Comparison of ENCODE assay signal across 14 mouse cellular contexts in genomic region chr8:87914247-87914967, GRCm38 (mm10). TPM values are rescaled to one million over a fixed set of nuclear protein-coding genes. Genes with fewer than 3 reads are reported as not detected.
A peak's percentile ranks its signal among the peaks of the same experiment; 100 is the strongest.
DNase-seq lines count a peak whose midpoint lies in the region; ATAC-seq and TF ChIP-seq lines count a peak whose summit lies in the region.
"Had no signal": no experiment of that assay in that cellular context is flagged by ENCODE, and none has a peak within 500 bp of the region (broad histone marks: within the 10 kb centered on the region; RNA-seq: fewer than 3 reads in every experiment).

No protein-coding gene starts in this region.

- H3K27ac ChIP-seq in heart, embryonic 12.5 days (ENCODE audit: poor library complexity, severe bottlenecking) = no peak overlapping the region
- H3K27ac ChIP-seq in limb, embryonic 13.5 days = peak overlapping the region; percentile 39; the same call in 1 of the 2 replicates
- H3K27ac ChIP-seq in limb, embryonic 10.5 days = no peak overlapping the region
- peak overlapping the region; percentile 39 for H3K27ac ChIP-seq in testis, adult 2 months (ENCODE audit: control insufficient read depth, insufficient read depth, low read depth, low read length)
- peak overlapping the region; percentile 18; the same call in 1 of the 2 replicates for H3K27ac ChIP-seq in stomach, postnatal 0 days (replicated peaks)

- peaks cover 42% of the 10 kb centered on the region for H3K4me1 ChIP-seq in heart, embryonic 12.5 days (replicated peaks)
- peaks cover 95% of the 10 kb centered on the region for H3K4me1 ChIP-seq in limb, embryonic 13.5 days
- peaks cover 86% of the 10 kb centered on the region for H3K4me1 ChIP-seq in limb, embryonic 10.5 days
- H3K4me1 ChIP-seq in testis, adult 2 months (ENCODE audit: control insufficient read depth, insufficient read depth, low read length) = peaks cover 2% of the 10 kb centered on the region
- H3K4me1 ChIP-seq in stomach, postnatal 0 days (replicated peaks; ENCODE audit: control insufficient read depth, insufficient read depth) = peaks cover 5% of the 10 kb centered on the region; the same call in 1 of the 2 replicates
- H3K4me1 ChIP-seq: megakaryocyte, embryonic 14.5 days had no signal

- TF ChIP-seq EP300 in stomach, postnatal 0 days (optimal IDR thresholded peaks at IDR 0.05) = no peak

- no peaks in the 10 kb centered on the region for H3K36me3 ChIP-seq in heart, embryonic 12.5 days
- no peaks in the 10 kb centered on the region for H3K36me3 ChIP-seq in limb, embryonic 13.5 days
- H3K36me3 ChIP-seq in limb, embryonic 10.5 days = no peaks in the 10 kb centered on the region
- no peaks in the 10 kb centered on the region for H3K36me3 ChIP-seq in testis, adult 2 months (ENCODE audit: control insufficient read depth, insufficient read depth, low read length)
- H3K36me3 ChIP-seq in stomach, postnatal 0 days (ENCODE audit: control insufficient read depth, insufficient read depth, low read length) = no peaks in the 10 kb centered on the region

- H3K4me2 ChIP-seq in heart, embryonic 12.5 days = no peak overlapping the region
- H3K4me2 ChIP-seq in limb, embryonic 13.5 days (replicated peaks) = no peak overlapping the region
- no peak overlapping the region for H3K4me2 ChIP-seq in stomach, postnatal 0 days (replicated peaks; ENCODE audit: low read depth)

- 0 out of 2 replicates have a peak, but pooled peaks have one; percentile 19 for ATAC-seq in heart, embryonic 12.5 days (ENCODE audit: insufficient number of reproducible peaks, low FRiP score)
- no peak for ATAC-seq in limb, embryonic 13.5 days (ENCODE audit: low FRiP score, low read depth)
- peak; percentile 45; the same call in 1 of the 2 replicates for ATAC-seq in stomach, postnatal 0 days (ENCODE audit: low FRiP score, low TSS enrichment)
- no peak for ATAC-seq in inflammation-experienced regulatory T-cells, adult 6 months
- ATAC-seq: forebrain, postnatal 0 days had no signal

- H3K4me3 ChIP-seq in heart, embryonic 12.5 days = no peak overlapping the region
- no peak overlapping the region for H3K4me3 ChIP-seq in limb, embryonic 13.5 days
- H3K4me3 ChIP-seq in limb, embryonic 10.5 days = no peak overlapping the region
- no peak overlapping the region for H3K4me3 ChIP-seq in testis, adult 2 months (ENCODE audit: control insufficient read depth, low read depth, low read length)
- H3K4me3 ChIP-seq in stomach, postnatal 0 days (ENCODE audit: low read depth, low read length) = no peak overlapping the region
- H3K4me3 ChIP-seq: megakaryocyte, embryonic 14.5 days had no signal

- no peak for TF ChIP-seq POLR2A in testis, adult 2 months (IDR thresholded peaks at IDR 0.05; ENCODE audit: control insufficient read depth, low read depth, low read length)

- WGBS in heart, embryonic 12.5 days = 35% methylated on average over 6 of the region's 6 CpGs
- WGBS in limb, embryonic 13.5 days = 61% methylated on average over 6 of the region's 6 CpGs
- 68% methylated on average over 6 of the region's 6 CpGs for WGBS in limb, embryonic 10.5 days
- WGBS in stomach, postnatal 0 days = 31% methylated on average over 6 of the region's 6 CpGs

- no peak for TF ChIP-seq CTCF in testis, adult 2 months (IDR thresholded peaks at IDR 0.05; ENCODE audit: control insufficient read depth, insufficient read depth, insufficient replicate concordance, low read depth, low read length)
- no peak for TF ChIP-seq CTCF in stomach, postnatal 0 days (IDR thresholded peaks at IDR 0.05; ENCODE audit: low read depth)

- no peaks in the 10 kb centered on the region for H3K27me3 ChIP-seq in heart, embryonic 12.5 days (replicated peaks)
- no peaks in the 10 kb centered on the region for H3K27me3 ChIP-seq in limb, embryonic 13.5 days
- no peaks in the 10 kb centered on the region for H3K27me3 ChIP-seq in limb, embryonic 10.5 days (ENCODE audit: low read depth, poor library complexity, severe bottlenecking)
- no peaks in the 10 kb centered on the region for H3K27me3 ChIP-seq in testis, adult 2 months (ENCODE audit: control insufficient read depth, insufficient read depth, low read length)
- H3K27me3 ChIP-seq in stomach, postnatal 0 days (ENCODE audit: control insufficient read depth, insufficient read depth, low read length) = no peaks in the 10 kb centered on the region

- DNase-seq in heart, postnatal 25 days (ENCODE audit: low spot score) = no peak
- no peak for DNase-seq in limb, embryonic 10.5 days (ENCODE audit: low spot score)
- DNase-seq in testis, postnatal 14 days (ENCODE audit: low spot score) = no peak
- peak; percentile 21 for DNase-seq in stomach, postnatal 0 days (ENCODE audit: low spot score)
- DNase-seq: adrenal gland, postnatal 14 days; cerebellum, adult 11 months; embryo, embryonic 11 days; forebrain, postnatal 0 days; heart, postnatal 4 days had no signal

- no peak overlapping the region for H3K9ac ChIP-seq in heart, embryonic 12.5 days
- H3K9ac ChIP-seq in limb, embryonic 13.5 days = no peak overlapping the region
- H3K9ac ChIP-seq in stomach, postnatal 0 days (ENCODE audit: low read length) = no peak overlapping the region
- H3K9ac ChIP-seq: forebrain, postnatal 0 days had no signal

- intact Hi-C loops in heart, postnatal 25 days (cut with DNase I) = no loop called here

- H3K9me3 ChIP-seq in heart, embryonic 12.5 days (replicated peaks) = no peaks in the 10 kb centered on the region
- H3K9me3 ChIP-seq in limb, embryonic 13.5 days = no peaks in the 10 kb centered on the region
- H3K9me3 ChIP-seq in limb, embryonic 10.5 days (replicated peaks) = no peaks in the 10 kb centered on the region
- no peaks in the 10 kb centered on the region for H3K9me3 ChIP-seq in stomach, postnatal 0 days (ENCODE audit: control insufficient read depth, low read length)
- H3K9me3 ChIP-seq: megakaryocyte, embryonic 14.5 days had no signal

RNA-seq across cellular contexts. Expression of gene Zfp423, which starts 45.0 kb away (rescaled TPM):
- polyA plus RNA-seq in heart, embryonic 12.5 days (2016; fragmentation: Nextera tagmentation; extraction: Ambion mirVana) = 6.3 and 7.6 TPM in 2 replicates
- total RNA-seq in heart, postnatal 25 days (2021) = 1 to 10 TPM; 6.1 to 6.7 TPM
- polyA plus RNA-seq in limb, embryonic 13.5 days (2015; fragmentation: Nextera tagmentation; extraction: Ambion mirVana) = 26.4 and 27.2 TPM in 2 replicates
- 23.6 and 29.4 TPM in 2 replicates for polyA plus RNA-seq in limb, embryonic 10.5 days (2016; fragmentation: Nextera tagmentation; extraction: Ambion mirVana)
- 7.2 TPM in 2 replicates for polyA plus RNA-seq in testis, adult 2 months (2012; rRNA removed)
- 2.6 and 2.8 TPM in 2 replicates for polyA plus RNA-seq in stomach, postnatal 0 days (2015; fragmentation: Nextera tagmentation; extraction: Ambion mirVana)
- polyA plus RNA-seq in inflammation-experienced regulatory T-cells, adult 6 months (2017; shearing (Covaris generic)) = under 1 TPM in 1 of 3 experiments, not detected in 2; 0.42 TPM

Comparison
In these comparisons a context has a peak if more than half of its experiments do, and no peak if none do; other contexts are left out.
1. H3K27ac ChIP-seq: peak in limb, embryonic 13.5 days (single experiment), testis, adult 2 months (single experiment) and stomach, postnatal 0 days (single experiment); none in heart, embryonic 12.5 days (single experiment) and limb, embryonic 10.5 days (single experiment).
2. ATAC-seq: peak in heart, embryonic 12.5 days (single experiment) and stomach, postnatal 0 days (single experiment); none in limb, embryonic 13.5 days (single experiment) and inflammation-experienced regulatory T-cells, adult 6 months (single experiment).